Mouse (Mus musculus) embryonic stem cell, embryonic (primary cell): ENCODE measurements around the gene Snap23.

Experiments used
- CTCF ChIA-PET, 4 experiments: fragments of 300-600 bp in 2 of 4; fragments of 350-600 bp in 2 of 4; sonication (Branson Sonifier 250); formaldehyde crosslinking; loops; one replicate each; lab custom pipeline; 2022; ENCODE audit warnings: inconsistent platforms in 2 of 4; lab: Charles Lee
- POLR2A ChIA-PET, 4 experiments: fragments of 300-600 bp in 2 of 4; fragments of 350-600 bp in 2 of 4; sonication (Branson Sonifier 250); formaldehyde crosslinking; loops; one replicate each; lab custom pipeline; 2022; ENCODE audit warnings: antibody characterized with exemption in 4 of 4, inconsistent platforms in 1 of 4; lab: Charles Lee

Snap23 gene

GRCm38 (mm10) chr2:120566886-120567797, at the start of gene Snap23:
TSS of gene Snap23 (plus strand) at chr2:120567671.
- ChIA-PET POLR2A (interaction anchor here in 3 of 4 experiments (0.6 to 2.9 kb wide), 23 partner anchors 9 to 573 kb away, joined by 3 to 13 read pairs (median 4); partner anchors contain the start of genes Adal (in 2 of the 3), Haus2 (in 2 of the 3), Lcmt2 (in 2 of the 3) and Lrrc57 (in 2 of the 3)), CTCF (interaction anchor here in 2 of 4 experiments (0.7 to 1.0 kb wide), 3 partner anchors 21 to 394 kb away, joined by 3 to 7 read pairs (median 3); no protein-coding TSS in a partner anchor)

- CTCF ChIA-PET: no interaction called here
- POLR2A ChIA-PET: interaction anchor here in 2 of 4 experiments (1.3 to 2.3 kb wide), 5 partner anchors 10 to 42 kb away, joined by 3 to 6 read pairs (median 4); no protein-coding TSS in a partner anchor
These were observed 48.8 kb upstream of the Snap23 start for GRCm38 (mm10) chr2:120518547-120519210.

DNA sequence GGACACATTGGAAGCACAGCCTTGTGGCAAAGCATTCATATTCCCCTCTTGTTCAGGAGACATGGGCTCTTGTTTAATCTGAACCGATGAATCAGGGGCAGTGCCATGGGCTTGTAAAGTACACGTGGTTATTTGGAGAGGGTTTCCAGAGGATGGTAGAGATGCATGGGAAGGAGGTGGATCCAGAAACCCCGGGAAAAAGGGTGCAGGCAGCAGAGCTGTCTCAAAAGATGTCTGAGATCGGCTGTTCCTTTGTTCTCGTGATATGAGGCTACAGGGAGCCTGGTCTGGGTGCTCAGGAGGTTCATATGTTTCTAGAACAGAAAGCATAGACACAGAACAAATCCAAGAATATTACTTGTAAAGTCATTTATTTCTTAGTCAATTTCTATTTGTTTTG, 40.7 kb upstream of the Snap23 start:
- ChIA-PET POLR2A (interaction anchor here in 1 of 4 experiments (1.1 to 6.2 kb wide), 3 partner anchors 12 to 22 kb away, joined by 3 to 50 read pairs (median 4); no protein-coding TSS in a partner anchor), CTCF (no interaction called here)

GRCm38 (mm10) chr2:120529531-120529930, 37.9 kb upstream of the Snap23 start:
- ChIA-PET CTCF (no interaction called here), POLR2A (interaction anchor here in 2 of 4 experiments (0.9 to 6.2 kb wide), 4 partner anchors 8 to 24 kb away, joined by 3 to 50 read pairs (median 3); no protein-coding TSS in a partner anchor)

DNA sequence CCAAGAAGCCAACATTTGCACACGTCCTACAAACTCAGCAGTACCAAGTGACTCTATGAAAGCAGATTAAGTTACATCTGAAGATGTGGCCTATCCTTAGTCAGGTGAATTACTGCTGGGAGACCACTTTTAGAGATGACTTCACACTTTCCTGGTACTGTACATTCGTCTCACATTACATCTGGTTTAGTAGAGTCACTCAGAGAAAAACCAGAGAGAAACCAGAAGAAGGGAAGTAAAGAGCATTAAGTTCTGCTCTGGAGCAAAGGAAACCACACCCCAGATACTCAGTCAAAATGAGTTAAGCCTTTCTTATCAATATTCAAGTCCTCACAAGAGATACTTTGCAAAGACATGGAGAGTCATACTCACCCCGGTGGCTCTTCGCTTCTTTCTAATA, 36.2 kb upstream of the Snap23 start:
- POLR2A ChIA-PET: interaction anchor here in 1 of 4 experiments (0.6 kb wide), 1 partner anchor 26 kb away, joined by 4 read pairs; no protein-coding TSS in a partner anchor
- CTCF ChIA-PET: interaction anchor here in 1 of 4 experiments (1.7 kb wide), 1 partner anchor 53 kb away, joined by 4 read pairs; no protein-coding TSS in a partner anchor

GRCm38 (mm10) chr2:120539333-120539732, 28.1 kb upstream of the Snap23 start:
- CTCF ChIA-PET: interaction anchor here in 1 of 4 experiments (0.6 kb wide), 1 partner anchor 1350 kb away, joined by 12 read pairs; no protein-coding TSS in a partner anchor

GRCm38 (mm10) chr2:120539778-120540208, 27.7 kb upstream of the Snap23 start:
- ChIA-PET CTCF (interaction anchor here in 1 of 4 experiments (0.6 kb wide), 1 partner anchor 1351 kb away, joined by 12 read pairs; no protein-coding TSS in a partner anchor), POLR2A (interaction anchor here in 2 of 4 experiments (0.9 to 1.7 kb wide), 4 partner anchors 20 to 26 kb away, joined by 3 to 5 read pairs (median 3); no protein-coding TSS in a partner anchor)

More at GRCm38 (mm10) chr2:120539333-120539732, 28.1 kb upstream of the Snap23 start:
- POLR2A ChIA-PET: interaction anchor here in 2 of 4 experiments (0.9 to 1.7 kb wide), 4 partner anchors 21 to 25 kb away, joined by 3 to 5 read pairs (median 3); no protein-coding TSS in a partner anchor

GRCm38 (mm10) chr2:120544732-120545131, 22.7 kb upstream of the Snap23 start:
- ChIA-PET POLR2A (interaction anchor here in 2 of 4 experiments (0.5 to 6.6 kb wide), 10 partner anchors 9 to 44 kb away, joined by 3 to 61 read pairs (median 6); partner anchors contain the start of gene Zfp106 (in 1 of the 2)), CTCF (interaction anchor here in 2 of 4 experiments (0.7 to 0.8 kb wide), 2 partner anchors 18 to 149 kb away, joined by 3 to 4 read pairs; no protein-coding TSS in a partner anchor)

DNA sequence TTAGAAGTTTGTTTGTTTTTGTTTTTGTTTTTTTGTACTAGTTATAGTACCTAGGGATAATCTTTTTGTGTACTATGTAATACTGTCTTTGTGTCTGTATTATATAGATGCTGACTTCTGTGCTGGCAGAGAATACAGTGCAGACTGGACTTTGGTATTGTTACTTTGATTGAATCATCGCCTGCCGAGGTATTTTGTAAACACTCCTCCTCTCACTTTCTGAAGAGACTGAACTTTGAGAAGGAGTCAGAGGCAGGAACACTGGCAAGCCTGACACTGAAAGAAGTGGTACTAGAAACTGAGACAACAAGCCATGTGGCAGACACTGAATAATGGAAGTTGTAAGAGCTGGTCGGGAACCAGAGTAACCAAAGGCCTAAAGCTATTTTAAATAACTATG, 10.6 kb upstream of the Snap23 start:
- CTCF ChIA-PET: no interaction called here
- POLR2A ChIA-PET: interaction anchor here in 2 of 4 experiments (0.8 to 2.3 kb wide), 9 partner anchors 9 to 39 kb away, joined by 3 to 22 read pairs (median 5); partner anchors contain the start of gene Snap23 (in 1 of the 2)

- CTCF ChIA-PET: no interaction called here
- POLR2A ChIA-PET: interaction anchor here in 2 of 4 experiments (0.6 to 2.3 kb wide), 5 partner anchors 10 to 79 kb away, joined by 3 to 22 read pairs (median 4); no protein-coding TSS in a partner anchor
These were observed 8.7 kb upstream of the Snap23 start for GRCm38 (mm10) chr2:120558813-120559212.

DNA sequence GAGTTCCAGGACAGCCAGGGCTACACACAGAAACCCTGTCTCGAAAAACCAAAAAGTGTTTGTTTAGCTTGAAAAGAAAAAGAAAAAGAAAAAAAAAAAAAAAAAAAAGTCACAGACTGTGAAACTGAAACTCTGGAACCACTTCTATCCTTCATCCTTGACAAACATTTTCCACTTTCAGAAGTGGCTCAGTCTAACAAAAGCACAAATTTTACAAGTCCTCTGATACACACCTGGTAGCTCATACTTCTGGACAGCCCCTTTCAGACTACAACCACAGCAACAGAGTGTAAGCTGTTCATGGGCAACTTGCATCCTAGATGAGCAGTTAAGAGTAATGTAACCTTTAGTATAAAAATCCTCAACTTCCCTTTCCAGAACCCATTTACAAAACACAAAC, 5.9 kb upstream of the Snap23 start:
- POLR2A ChIA-PET: interaction anchor here (0.6 to 5.0 kb wide), 24 partner anchors 8 to 1400 kb away, joined by 3 to 61 read pairs (median 4); partner anchors contain the start of genes Haus2 (in 2 of the 4) and Lrrc57 (in 2 of the 4)

GRCm38 (mm10) chr2:120562859-120563234, 4.6 kb upstream of the Snap23 start:
- CTCF ChIA-PET: interaction anchor here (0.6 to 3.9 kb wide), 7 partner anchors 10 to 158 kb away, joined by 3 to 10 read pairs (median 4); no protein-coding TSS in a partner anchor
- POLR2A ChIA-PET: interaction anchor here in 3 of 4 experiments (0.6 to 5.0 kb wide), 36 partner anchors 9 to 160 kb away, joined by 3 to 61 read pairs (median 4); partner anchors contain the start of genes Haus2 (in 2 of the 3), Lrrc57 (in 2 of the 3) and Ganc (in 1 of the 3)

More for the DNA sequence above, 5.9 kb upstream of the Snap23 start:
- CTCF ChIA-PET: interaction anchor here in 2 of 4 experiments (0.6 to 3.9 kb wide), 3 partner anchors 14 to 105 kb away, joined by 3 to 10 read pairs (median 3); no protein-coding TSS in a partner anchor

GRCm38 (mm10) chr2:120563235-120563990, 4.1 kb upstream of the Snap23 start, which contains the start of gene Zfp106:
TSS of gene Zfp106 (minus strand) at chr2:120563843.
- ChIA-PET POLR2A (interaction anchor here (0.6 to 5.0 kb wide), 47 partner anchors 9 to 577 kb away, joined by 3 to 61 read pairs (median 4); partner anchors contain the start of genes Haus2 (in 2 of the 4), Lrrc57 (in 2 of the 4), Adal (in 1 of the 4) and Ganc (in 1 of the 4)), CTCF (interaction anchor here in 2 of 4 experiments (1.1 to 3.9 kb wide), 2 partner anchors 85 kb away, joined by 3 to 10 read pairs; no protein-coding TSS in a partner anchor)

- POLR2A ChIA-PET: interaction anchor here in 2 of 4 experiments (0.8 to 5.0 kb wide), 24 partner anchors 9 to 62 kb away, joined by 3 to 61 read pairs (median 8); partner anchors contain the start of genes Haus2 (in 2 of the 2) and Lrrc57 (in 2 of the 2)
- CTCF ChIA-PET: interaction anchor here in 1 of 4 experiments (3.9 kb wide), 1 partner anchor 86 kb away, joined by 10 read pairs; no protein-coding TSS in a partner anchor
These were observed 2.8 kb upstream of the Snap23 start for GRCm38 (mm10) chr2:120564548-120565188.

- CTCF ChIA-PET: no interaction called here
- POLR2A ChIA-PET: interaction anchor here in 1 of 4 experiments (2.3 kb wide), 1 partner anchor 12 kb away, joined by 8 read pairs; no protein-coding TSS in a partner anchor
These were observed 2.1 kb upstream of the Snap23 start for GRCm38 (mm10) chr2:120565363-120565762.
